Mouse (Mus musculus): ENCODE data around the gene C2cd5.

GRCm38 (mm10) chr6:143119325-143119724 is 19.4 kb upstream of the C2cd5 start:
- TF ChIP-seq CTCF (IDR thresholded peaks at IDR 0.05): no peak
- no peak for TF ChIP-seq EP300 (IDR thresholded peaks at IDR 0.05)

Measured in lung, postnatal 0 days (tissue).